Mouse (Mus musculus) bone marrow, adult 2 months (tissue): ENCODE data around the gene Caln1.

Experiments used
- CTCF ChIP-seq: fragments of 200-500 bp; IDR thresholded peaks from 2 replicates; pipeline ENCODE4 v1.5.1; 2011; ENCODE audit warnings: low read length, control low read depth; ENCODE audit not compliant: control insufficient read depth, insufficient read depth
- POLR2A ChIP-seq: fragments of 200-500 bp; IDR thresholded peaks from 2 replicates; pipeline ENCODE4 v1.6.1; 2011; ENCODE audit warnings: low read depth, mild to moderate bottlenecking, control low read depth, low read length, borderline replicate concordance; ENCODE audit not compliant: control insufficient read depth

- TF ChIP-seq POLR2A (no peak), CTCF (no peak)
Measured at GRCm38 (mm10) chr5:130704866-130705265, 335.6 kb downstream of the Caln1 start.
